Comparison of ENCODE assay signal across 27 mouse cellular contexts in the genomic region with DNA sequence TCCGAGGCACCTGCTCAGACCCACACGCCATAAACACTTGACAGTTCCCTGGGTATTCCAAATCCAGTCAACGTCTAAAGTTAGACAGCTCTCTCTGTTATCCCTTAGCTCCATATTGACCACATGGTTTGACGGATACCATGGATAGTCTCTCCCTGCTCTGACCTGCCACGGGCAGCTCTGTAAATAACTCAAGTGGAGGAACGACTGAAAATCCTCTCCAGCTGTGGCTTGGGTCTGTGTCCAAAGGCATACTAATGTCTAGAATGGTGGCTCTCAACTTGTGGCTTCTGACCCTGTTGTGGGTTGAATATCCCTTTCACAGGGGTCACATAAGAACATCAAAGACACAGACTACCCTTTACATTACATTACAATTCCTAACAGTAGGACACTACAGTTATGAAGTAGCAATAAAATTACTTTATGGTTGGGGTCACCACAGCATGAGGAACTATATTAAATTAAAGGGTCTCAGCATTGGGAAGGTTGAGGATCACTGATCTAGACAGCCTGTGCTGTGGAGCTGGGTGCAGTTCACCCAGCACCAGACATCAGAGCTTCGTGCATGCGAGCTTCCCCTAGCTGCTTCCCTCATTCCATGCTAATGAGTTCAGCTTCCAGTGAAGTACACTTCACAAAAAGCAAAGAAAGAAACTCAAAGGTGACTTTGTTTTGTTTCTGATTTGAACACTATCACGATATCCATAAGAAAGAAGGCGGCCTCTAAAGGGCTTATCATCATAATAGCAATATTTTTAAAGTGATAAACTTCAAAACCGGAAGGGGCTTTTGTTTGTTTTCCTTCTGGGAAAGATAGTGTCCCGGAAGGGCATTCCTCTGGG.
A peak's percentile ranks its signal among the peaks of the same experiment; 100 is the strongest.
DNase-seq lines count a peak whose midpoint lies in the region; ATAC-seq and TF ChIP-seq lines count a peak whose summit lies in the region.
"Had no signal": no experiment of that assay in that cellular context is flagged by ENCODE, and none has a peak within 500 bp of the region (broad histone marks: within the 10 kb centered on the region; RNA-seq: fewer than 3 reads in every experiment).

No protein-coding gene starts in this region.

- no peaks in the 10 kb centered on the region for H3K9me3 ChIP-seq in kidney, embryonic 14.5 days (ENCODE audit: control insufficient read depth, low read length)
- no peaks in the 10 kb centered on the region for H3K9me3 ChIP-seq in lung, postnatal 0 days (ENCODE audit: low read length)
- no peaks in the 10 kb centered on the region for H3K9me3 ChIP-seq in stomach, postnatal 0 days (ENCODE audit: control insufficient read depth, low read length)
- H3K9me3 ChIP-seq: forebrain, embryonic 10.5 days; hindbrain, embryonic 13.5 days; limb, embryonic 15.5 days; lung, embryonic 15.5 days; neural tube, embryonic 13.5 days had no signal

- 43% methylated on average over 12 of the region's 12 CpGs for WGBS in kidney, embryonic 14.5 days
- WGBS in lung, postnatal 0 days = 31% methylated on average over 12 of the region's 12 CpGs
- WGBS in stomach, postnatal 0 days = 45% methylated on average over 12 of the region's 12 CpGs

- peak; percentile 44 for DNase-seq in heart, adult 11 months
- DNase-seq in heart, adult 8-10 months (ENCODE audit: low spot score) = no peak
- DNase-seq in kidney, postnatal 14 days = no peak
- peak; percentile 71 for DNase-seq in lung, postnatal 0 days (ENCODE audit: low spot score)
- DNase-seq in lung, postnatal 25 days (ENCODE audit: low spot score) = no peak
- no peak for DNase-seq in stomach, postnatal 0 days (ENCODE audit: low spot score)
- DNase-seq in embryo, embryonic 11 days = no peak
- DNase-seq: adrenal gland, postnatal 36 days; cerebellum, adult 9-10 months; gastrocnemius, postnatal 10 days; heart, adult 18-20 months; heart, postnatal 10 days; kidney, postnatal 10 days; left cerebral cortex, postnatal 4 days; midbrain, embryonic 14.5 days; retina, postnatal 1 day; thymus, adult 2 months; thymus, postnatal 4 days had no signal

- no peak for TF ChIP-seq CTCF in lung, postnatal 0 days (IDR thresholded peaks at IDR 0.05)
- no peak for TF ChIP-seq CTCF in stomach, postnatal 0 days (IDR thresholded peaks at IDR 0.05; ENCODE audit: low read depth)

- ATAC-seq in kidney, embryonic 14.5 days (ENCODE audit: low FRiP score, low TSS enrichment) = peak; percentile 54; the same call in 1 of the 2 replicates
- ATAC-seq in lung, postnatal 0 days = peak; percentile 43
- ATAC-seq in stomach, postnatal 0 days (ENCODE audit: low FRiP score, low TSS enrichment) = 0 out of 2 replicates have a peak, but pooled peaks have one; percentile 42
- ATAC-seq: forebrain, embryonic 16.5 days had no signal

- peaks cover 8% of the 10 kb centered on the region; the same call in 1 of the 2 replicates for H3K4me1 ChIP-seq in kidney, embryonic 14.5 days (ENCODE audit: control insufficient read depth, insufficient read depth, low read length)
- peaks cover 6% of the 10 kb centered on the region; the same call in 1 of the 2 replicates for H3K4me1 ChIP-seq in lung, postnatal 0 days (ENCODE audit: insufficient read depth, low read depth, low read length)
- no peaks in the 10 kb centered on the region for H3K4me1 ChIP-seq in stomach, postnatal 0 days (replicated peaks; ENCODE audit: control insufficient read depth, insufficient read depth)
- H3K4me1 ChIP-seq: forebrain, embryonic 10.5 days; hindbrain, embryonic 13.5 days; limb, embryonic 15.5 days had no signal

- H3K4me2 ChIP-seq in kidney, embryonic 14.5 days (replicated peaks; ENCODE audit: low read depth, low read length) = no peak overlapping the region
- no peak overlapping the region; the same call in 1 of the 2 replicates for H3K4me2 ChIP-seq in lung, postnatal 0 days (replicated peaks; ENCODE audit: low read depth, low read length)
- H3K4me2 ChIP-seq in stomach, postnatal 0 days (replicated peaks; ENCODE audit: low read depth) = no peak overlapping the region
- H3K4me2 ChIP-seq: hindbrain, embryonic 13.5 days; limb, embryonic 15.5 days; lung, embryonic 15.5 days; neural tube, embryonic 13.5 days had no signal

- no peaks in the 10 kb centered on the region for H3K36me3 ChIP-seq in kidney, embryonic 14.5 days (ENCODE audit: control insufficient read depth, insufficient read depth, low read length)
- no peaks in the 10 kb centered on the region for H3K36me3 ChIP-seq in lung, postnatal 0 days (ENCODE audit: insufficient read depth, low read length)
- H3K36me3 ChIP-seq in stomach, postnatal 0 days (ENCODE audit: control insufficient read depth, insufficient read depth, low read length) = no peaks in the 10 kb centered on the region
- H3K36me3 ChIP-seq: forebrain, embryonic 10.5 days; hindbrain, embryonic 13.5 days; limb, embryonic 15.5 days; lung, embryonic 15.5 days; neural tube, embryonic 13.5 days had no signal

- no peak overlapping the region for H3K27ac ChIP-seq in kidney, embryonic 14.5 days (ENCODE audit: low read depth, low read length)
- H3K27ac ChIP-seq in lung, postnatal 0 days (ENCODE audit: low read length) = no peak overlapping the region
- H3K27ac ChIP-seq in stomach, postnatal 0 days (replicated peaks) = no peak overlapping the region
- H3K27ac ChIP-seq: forebrain, embryonic 10.5 days; hindbrain, embryonic 13.5 days; limb, embryonic 15.5 days; liver, embryonic 14.5 days; lung, embryonic 15.5 days; neural tube, embryonic 13.5 days had no signal

- H3K9ac ChIP-seq in kidney, embryonic 14.5 days (ENCODE audit: low read depth, low read length) = no peak overlapping the region
- no peak overlapping the region for H3K9ac ChIP-seq in lung, postnatal 0 days (replicated peaks; ENCODE audit: low read depth)
- no peak overlapping the region for H3K9ac ChIP-seq in stomach, postnatal 0 days (ENCODE audit: low read length)
- H3K9ac ChIP-seq: hindbrain, embryonic 13.5 days; limb, embryonic 15.5 days; liver, embryonic 14.5 days; lung, embryonic 15.5 days; neural tube, embryonic 13.5 days had no signal

- TF ChIP-seq EP300 in lung, postnatal 0 days (IDR thresholded peaks at IDR 0.05) = no peak
- TF ChIP-seq EP300 in stomach, postnatal 0 days (optimal IDR thresholded peaks at IDR 0.05) = no peak

- no peak overlapping the region for H3K4me3 ChIP-seq in kidney, embryonic 14.5 days (ENCODE audit: low read length)
- no peak overlapping the region for H3K4me3 ChIP-seq in lung, postnatal 0 days (ENCODE audit: low read depth, low read length)
- no peak overlapping the region for H3K4me3 ChIP-seq in stomach, postnatal 0 days (ENCODE audit: low read depth, low read length)
- H3K4me3 ChIP-seq: forebrain, embryonic 10.5 days; hindbrain, embryonic 13.5 days; limb, embryonic 15.5 days; lung, embryonic 15.5 days; myocyte; neural tube, embryonic 13.5 days had no signal

- no peaks in the 10 kb centered on the region for H3K27me3 ChIP-seq in kidney, embryonic 14.5 days (ENCODE audit: control insufficient read depth, insufficient read depth, low read length)
- no peaks in the 10 kb centered on the region for H3K27me3 ChIP-seq in lung, postnatal 0 days (replicated peaks; ENCODE audit: insufficient read depth, low read length)
- no peaks in the 10 kb centered on the region for H3K27me3 ChIP-seq in stomach, postnatal 0 days (ENCODE audit: control insufficient read depth, insufficient read depth, low read length)
- H3K27me3 ChIP-seq: hindbrain, embryonic 13.5 days; limb, embryonic 15.5 days; lung, embryonic 15.5 days; neural tube, embryonic 13.5 days had no signal

Comparison
In these comparisons a context has a peak if more than half of its experiments do, and no peak if none do; other contexts are left out.
1. DNase-seq: peak in heart, adult 11 months (single experiment) and lung, postnatal 0 days (single experiment); none in heart, adult 8-10 months (single experiment), kidney, postnatal 14 days (single experiment), lung, postnatal 25 days (single experiment), stomach, postnatal 0 days (single experiment) and embryo, embryonic 11 days (single experiment).
2. Peak in every context shown above with its lines, with median percentiles within 50 percentile points of each other: ATAC-seq.